Mouse (Mus musculus) frontal cortex, postnatal 25 days (tissue): Measurements from ENCODE around the gene Gm13889.
A peak's percentile ranks its signal among the peaks of the same experiment; 100 is the strongest.

Source experiments
- DNase-seq, 2 experiments: peaks; one replicate each; pipeline ENCODE4 v3.0.0; 2022; ENCODE audit warnings: low spot score in 2 of 2

Gm13889 gene

DNA sequence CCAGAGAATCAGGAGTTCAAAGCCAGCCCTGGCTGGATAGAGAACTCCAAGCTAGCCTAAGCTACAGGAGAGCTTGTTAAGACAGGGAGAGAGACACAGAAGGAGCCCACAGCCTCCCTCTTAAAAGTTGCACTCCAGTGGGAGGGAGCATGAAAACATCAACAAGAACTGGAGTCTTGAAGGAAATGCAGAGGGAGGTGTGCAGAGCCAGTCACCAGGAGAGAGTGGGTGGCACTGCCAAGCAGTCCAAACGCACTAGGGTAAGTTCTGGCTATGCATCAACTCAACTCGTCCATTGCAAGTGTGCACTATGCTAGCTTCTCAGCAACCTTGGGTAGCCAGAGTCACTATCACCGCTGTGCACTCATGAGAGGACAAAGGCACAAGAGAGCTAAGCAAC lies 1.2 kb upstream of the Gm13889 start:
- DNase-seq = no peak

DNA sequence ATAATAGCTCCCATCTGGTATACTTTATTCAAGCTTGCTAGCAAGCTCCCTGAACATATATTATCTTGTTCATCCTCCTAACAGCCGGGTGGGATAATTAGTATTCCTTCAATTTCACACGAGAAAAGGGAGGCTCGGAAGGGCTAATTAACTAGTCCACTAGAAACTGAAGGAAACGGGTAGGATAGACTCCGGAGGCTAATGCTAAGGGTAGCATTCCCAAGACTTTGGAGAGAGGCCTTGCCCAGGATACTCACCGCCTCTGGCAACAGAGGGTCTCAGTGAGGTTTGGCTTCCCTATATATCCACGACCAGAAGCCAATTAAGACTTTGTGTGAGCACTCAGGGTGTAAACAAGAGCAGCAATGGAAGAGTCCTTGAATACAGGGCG lies 779 bp upstream of the Gm13889 start:
- no peak for DNase-seq

DNA sequence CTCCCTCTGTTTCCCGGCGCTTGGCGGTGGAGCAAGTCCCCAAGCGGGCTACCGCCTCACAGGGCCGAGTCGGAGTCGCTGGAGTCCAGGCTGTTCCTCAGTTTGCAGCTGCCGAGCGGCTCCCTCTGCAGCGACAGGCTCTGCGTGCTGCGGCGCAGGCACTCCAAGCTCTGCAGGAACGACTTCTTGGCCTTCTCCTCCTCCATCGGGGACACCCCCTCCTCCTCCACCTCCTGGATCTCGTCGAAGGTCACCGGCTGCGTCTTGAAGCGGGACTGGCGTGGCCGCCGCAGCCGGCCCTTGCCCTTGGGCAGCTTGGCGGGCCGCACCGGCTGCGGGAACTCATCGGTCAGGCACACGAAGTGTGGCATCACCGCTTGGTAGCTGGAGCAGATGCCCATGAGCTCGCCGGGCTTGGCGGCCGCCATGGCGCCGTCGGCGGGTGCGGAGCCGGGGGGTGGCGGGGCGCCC lies 635 bp downstream of the Gm13889 start:
- peak; percentile 40 to 53 for DNase-seq

DNA sequence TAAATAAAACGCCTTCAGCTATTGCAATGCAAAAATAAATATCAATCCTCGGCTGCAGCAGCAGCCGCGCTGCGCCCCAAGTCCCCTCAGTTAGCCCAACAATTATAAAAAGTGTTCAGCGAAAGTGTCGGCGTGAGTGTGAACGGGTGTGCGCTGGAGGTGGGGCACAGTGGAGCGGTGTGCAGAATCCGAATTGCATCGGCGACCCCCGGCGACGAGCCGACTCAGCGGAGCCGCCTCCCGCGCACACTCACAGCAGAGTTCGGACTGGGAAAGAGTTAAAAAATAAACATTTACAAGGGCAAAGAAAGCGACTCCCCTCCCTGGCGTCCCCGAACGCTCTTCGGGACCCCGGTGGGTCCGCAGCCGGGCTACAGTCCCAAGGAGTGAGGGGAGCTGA lies 1.1 kb downstream of the Gm13889 start:
- DNase-seq = no peak

DNA sequence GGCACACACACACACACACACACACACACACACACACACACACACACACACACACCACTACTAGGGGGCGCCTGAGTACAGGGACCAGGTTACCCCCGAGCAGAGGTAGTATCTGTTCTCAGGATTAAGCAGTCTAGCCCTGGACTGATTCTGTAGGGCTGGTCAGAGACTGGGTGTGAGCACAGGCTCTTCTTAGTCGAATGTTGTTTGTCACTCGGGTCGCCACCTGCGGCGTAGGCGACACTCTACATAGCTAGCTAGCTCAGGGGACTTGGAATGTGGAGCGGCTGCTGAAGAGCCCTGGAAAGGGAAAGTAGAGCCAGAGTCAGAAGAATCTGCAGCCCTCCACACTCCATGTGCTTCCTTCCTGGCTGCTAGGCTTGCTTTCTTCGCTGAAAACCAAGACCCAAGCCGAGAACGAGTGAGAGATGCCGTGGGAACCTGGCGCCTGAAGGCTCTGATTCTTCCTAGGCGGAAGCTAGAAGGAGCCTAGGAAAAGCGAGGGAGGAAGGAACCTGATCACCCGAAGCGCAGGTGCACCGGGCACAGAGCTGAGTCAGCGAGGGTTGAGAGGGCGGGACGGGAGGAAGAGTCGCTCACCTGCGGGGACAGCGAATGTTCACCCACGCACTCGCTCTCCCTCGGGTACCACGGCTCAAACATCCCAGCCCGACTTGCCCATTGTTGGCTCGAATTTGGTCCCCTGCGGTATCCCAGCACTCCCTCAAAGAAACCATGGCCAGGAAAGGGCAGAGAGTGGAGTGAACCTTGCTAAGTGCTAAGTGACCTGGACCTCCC lies 2.0 kb downstream of the Gm13889 start:
- no peak for DNase-seq

DNA sequence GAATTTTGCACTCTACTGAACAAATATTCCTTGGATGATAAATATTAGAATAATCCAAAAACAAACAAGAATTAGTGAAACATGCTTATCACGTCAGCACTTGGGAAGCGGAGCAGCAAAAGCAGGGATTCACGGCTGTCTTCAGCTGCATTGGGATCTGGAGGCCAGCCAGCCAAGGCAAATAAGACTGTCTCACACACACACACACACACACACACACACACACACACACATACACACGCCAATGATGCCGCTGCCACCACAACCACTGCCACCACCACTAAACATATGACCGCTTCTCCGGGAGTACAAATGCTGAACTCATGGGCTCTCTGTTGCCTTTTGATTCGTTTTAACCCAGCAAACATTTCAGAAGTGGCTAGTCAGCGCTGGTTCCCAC lies 3.3 kb downstream of the Gm13889 start:
- no peak for DNase-seq

DNA sequence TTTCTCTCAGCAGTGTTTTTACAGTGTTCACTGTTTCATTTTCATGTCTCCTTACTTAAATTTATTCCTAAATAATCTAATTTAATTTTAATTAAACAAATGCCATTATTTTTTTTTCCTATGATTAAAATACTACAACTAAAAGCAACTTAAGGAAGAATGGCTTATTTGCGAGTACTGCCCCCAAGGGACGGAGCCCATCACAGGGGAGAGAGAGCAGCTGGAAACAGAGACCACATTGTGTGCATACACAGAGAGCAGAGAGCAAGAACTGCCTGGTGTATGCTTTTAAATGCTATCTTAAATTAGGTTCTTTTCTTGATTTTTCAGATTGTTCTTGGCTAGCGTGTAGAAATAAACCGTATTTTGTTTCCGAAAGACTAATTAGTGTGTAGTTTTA lies 10.0 kb downstream of the Gm13889 start:
- no peak for DNase-seq

DNA sequence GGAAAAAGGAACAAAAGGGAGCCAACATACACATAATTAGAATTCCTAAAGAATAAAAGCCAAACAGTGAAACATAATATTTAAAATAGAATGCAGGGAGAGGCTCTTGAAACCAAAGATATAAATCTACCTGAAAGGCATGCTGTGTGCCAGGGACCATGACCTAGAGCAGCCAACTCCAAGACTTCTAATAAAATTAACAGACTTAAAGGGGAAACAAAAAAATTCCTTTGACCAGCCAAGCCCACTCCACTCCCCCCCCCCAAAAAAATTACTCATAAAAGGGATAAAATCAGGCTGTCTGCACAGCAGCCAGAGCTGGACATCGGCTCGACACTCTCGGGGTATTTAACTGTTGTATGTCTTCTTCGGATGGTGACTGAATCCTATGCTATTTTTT lies 12.1 kb downstream of the Gm13889 start:
- DNase-seq = no peak

DNA sequence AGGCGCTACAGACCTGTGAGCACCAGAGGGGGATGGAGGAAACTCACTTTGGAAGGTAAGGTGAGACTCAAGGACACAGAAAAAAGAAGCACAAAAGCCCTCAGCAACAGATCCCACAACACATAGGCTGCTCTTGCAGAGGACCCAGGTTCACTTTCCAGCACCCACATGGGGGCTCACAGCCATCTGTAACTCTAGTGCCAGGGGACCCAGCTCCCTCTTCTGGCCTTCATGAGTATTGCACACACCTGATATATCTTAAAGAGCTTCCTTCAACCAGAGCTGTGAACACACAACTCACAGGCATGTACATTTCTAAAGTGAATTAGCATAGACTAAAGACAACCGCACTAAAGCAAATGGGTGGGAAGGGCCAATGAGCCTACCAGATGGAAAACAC lies 12.9 kb downstream of the Gm13889 start:
- DNase-seq = no peak

DNA sequence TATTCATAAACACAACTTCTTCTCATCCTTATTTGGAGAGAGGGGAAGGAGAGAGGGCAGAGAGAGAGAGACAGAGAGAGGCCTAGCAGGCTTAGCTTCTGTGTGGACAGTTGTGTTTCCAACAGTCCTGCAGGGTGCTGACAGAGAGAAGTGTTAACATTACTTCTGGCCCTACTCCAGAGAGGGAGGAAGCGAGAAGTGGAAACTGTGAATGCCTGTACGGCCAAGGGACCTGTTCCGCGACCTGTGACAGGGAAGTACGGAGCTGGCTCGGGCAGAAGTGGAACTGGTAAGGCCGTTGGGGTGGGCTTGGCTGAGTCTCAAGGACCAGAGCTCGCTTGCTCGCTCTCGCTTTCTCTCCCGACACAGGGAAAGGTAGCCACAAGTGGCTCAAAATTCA lies 15.3 kb downstream of the Gm13889 start:
- no peak for DNase-seq

DNA sequence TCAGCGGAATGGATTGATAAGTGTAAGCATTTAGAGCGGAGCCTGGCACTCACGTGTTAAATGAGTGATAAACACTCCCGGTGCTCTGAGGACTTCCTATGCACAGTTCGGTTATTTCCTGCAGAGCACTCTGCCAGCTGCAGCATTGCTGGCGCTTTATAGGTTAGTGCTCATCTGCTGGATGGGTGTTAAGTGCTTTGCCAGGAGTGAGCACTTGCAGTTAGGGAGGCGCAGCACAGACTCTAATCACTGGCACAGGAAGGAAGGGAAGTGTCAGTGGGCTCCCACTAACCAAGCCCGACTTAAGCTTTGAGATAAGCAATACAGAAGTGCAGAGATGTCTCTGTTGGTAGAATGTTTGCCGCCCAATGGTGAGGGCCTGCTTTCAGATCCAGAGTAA lies 18.5 kb downstream of the Gm13889 start:
- no peak for DNase-seq

DNA sequence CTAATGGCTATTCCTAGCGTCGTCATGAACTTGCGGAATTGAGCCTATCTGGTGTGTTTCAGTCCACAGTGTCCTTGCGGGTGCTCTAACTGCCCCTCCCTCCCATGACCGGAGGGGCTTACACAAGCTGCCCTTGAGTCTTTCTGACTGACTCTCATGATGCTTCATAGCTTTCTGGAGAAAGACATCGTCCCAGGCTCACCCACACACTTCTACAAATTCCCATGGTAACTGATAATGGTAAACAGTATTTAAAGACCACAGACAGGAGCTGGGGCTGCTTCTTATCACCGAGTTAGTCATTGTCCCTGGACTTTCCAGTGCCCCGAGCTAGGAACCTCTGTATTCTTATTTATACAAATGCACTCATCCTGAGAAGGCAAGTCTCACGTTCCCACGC lies 28.1 kb downstream of the Gm13889 start:
- DNase-seq = no peak

DNA sequence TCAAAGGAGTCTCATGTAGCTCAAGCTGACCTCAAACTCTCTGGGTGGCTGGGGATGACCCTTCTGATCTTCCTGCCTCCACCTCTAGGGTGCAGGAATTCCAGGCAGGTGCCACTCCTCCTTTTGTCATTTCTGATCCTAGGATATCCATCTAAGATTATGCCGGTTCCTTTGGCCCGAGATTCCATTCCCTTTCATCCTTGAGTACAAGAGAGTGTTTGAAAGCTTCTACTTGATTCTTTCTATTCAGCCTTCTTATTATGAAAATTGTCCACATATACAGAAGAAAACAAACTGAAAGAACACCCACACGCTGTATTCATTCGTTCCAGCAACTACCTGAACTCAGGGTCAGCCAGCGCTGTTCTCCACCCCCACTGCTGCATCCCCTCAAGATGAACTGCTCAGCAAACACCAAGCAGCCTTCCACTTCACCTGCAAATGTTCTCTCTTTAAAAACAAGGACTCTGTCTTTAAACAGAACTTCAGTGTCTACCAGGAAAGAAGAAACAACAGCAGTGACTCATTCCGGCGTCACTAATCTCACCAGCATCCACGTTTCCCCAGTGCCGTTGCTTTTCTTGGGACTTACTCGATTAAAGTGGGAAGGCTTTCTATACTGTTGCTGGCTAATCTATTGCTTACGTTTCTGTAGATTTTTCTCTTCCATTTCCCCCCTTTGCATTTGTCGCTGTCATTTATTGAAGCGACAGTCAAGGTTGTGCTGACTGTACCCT lies 29.1 kb downstream of the Gm13889 start:
- DNase-seq = no peak

DNA sequence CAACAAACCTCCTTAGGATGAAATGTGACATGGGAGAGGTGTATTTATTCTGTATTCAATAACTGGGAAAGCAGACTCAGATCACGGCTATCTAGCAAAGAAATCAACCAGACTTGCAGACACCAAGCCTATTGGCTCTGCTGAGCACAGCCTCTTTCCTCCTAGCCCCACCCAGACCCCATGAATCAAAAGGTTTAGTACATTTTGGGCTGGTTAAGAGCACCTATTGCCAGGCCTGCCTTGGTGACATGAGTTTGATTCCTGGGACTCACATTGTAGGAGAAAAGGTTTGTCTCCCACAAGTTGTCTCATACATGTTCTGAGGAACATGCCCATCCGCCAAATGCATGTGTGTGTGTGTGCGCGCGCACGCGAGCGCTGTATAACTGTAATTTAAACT lies 30.9 kb downstream of the Gm13889 start:
- DNase-seq = no peak

DNA sequence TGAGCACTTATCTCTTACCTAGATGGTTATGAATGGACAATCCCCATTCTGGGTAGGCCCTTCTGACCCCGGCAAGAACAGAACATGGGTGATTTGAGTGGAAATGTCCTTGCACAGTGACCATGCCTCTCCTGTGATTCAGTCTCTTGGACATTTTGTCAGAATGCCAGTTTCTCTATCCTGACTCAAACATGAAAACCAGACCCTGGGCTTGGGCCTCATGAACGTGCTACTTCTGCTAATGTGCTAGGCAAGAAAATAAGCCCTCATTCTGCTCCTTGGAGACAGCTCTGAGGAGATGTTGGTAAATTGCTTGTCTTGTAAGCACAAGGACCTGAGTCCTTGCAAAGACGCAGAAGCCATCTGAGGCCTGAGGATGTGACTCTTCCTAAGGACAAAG lies 37.9 kb downstream of the Gm13889 start:
- no peak for DNase-seq

DNA sequence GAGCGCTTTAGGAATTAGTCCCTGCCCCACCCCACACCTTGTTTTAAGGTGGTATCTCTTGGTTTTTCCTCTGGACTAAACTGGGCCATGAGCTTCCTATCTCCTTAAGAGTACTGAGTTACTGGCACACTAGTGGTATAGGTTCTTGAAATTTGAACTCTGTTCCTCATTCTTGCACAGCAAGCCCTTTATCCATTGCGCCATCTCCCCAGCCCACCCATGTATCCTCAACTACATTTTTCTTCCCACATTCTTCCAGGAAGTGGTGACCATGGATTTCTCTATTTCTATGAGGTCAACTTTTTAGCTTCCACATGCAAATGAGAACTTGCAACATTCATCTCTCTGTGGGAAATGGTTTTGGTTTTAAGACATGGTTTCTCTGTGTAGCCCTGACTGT lies 43.4 kb downstream of the Gm13889 start:
- no peak for DNase-seq

DNA sequence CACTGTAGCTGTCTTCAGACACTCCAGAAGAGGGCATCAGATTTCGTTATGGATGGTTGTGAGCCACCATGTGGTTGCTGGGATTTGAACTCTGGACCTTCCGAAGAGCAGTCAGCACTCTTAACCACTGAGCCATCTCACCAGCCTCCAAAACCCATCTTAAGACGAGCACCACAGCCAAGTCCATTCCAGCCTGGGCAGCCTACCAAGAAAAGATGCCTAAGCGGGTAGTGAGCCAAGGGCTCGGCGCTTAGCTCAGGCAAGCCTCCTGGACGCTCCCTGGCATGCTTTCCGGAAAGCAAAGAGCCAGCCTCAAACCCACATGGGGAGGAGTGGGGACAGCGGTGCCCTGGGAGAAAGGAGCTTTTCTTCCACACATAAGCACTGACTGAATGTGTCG lies 45.1 kb downstream of the Gm13889 start:
- DNase-seq = no peak

DNA sequence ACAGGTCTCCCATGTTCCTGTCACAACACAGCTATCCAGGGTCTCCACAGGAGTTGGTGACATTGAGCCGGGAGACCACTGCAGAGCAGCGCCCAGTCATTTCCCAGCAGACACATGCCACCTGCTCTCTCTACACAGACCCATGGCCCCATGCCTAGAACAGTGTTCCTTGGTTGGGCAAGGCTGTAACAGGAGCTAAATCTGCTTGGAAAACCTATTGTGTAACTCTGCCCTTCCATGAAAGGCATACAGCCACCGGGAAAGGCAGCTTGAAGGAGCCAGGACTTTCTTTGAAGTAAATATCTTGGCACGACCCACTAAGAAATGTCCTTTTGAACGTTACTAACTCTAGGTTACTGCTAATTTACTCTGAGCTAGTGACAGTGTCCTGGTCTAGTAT lies 47.3 kb downstream of the Gm13889 start:
- no peak for DNase-seq

DNA sequence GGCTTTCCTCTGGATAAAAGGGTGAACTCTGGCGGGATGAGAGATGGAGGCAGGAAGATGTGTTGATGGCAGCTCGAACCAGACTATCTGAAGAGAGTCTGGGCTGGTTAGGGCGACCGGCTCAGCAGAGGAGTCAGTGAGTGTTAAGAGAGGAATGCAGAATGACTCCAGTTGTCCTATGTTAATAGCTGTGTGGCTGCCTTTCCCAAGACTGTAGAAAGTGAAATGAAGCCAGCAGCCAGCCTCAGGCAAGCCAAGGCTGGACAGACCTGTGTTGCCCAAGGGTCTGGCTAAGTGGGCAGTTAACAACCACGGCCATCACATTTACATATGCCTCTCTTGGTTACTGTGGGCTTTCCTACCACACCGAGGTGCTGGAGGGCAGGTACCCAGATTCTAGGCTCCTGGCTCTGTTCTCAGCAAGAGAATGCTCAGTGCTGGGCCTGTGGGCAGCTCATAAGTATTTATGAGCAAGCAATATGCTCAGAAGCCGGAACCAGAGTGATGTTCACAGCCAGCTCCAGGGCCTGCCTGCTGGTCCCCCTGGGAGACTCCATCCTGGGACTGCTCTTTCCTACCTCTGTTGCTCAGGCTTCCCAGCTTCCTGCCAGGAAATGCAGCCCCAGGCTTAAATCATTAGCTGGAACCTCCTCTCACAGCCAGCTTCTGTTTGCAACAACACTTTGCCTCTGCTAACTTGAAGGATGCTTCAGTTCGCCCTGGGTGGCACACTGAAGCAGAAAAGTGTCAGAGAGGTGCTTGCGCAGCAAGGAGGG lies 49.3 kb downstream of the Gm13889 start:
- DNase-seq = no peak

DNA sequence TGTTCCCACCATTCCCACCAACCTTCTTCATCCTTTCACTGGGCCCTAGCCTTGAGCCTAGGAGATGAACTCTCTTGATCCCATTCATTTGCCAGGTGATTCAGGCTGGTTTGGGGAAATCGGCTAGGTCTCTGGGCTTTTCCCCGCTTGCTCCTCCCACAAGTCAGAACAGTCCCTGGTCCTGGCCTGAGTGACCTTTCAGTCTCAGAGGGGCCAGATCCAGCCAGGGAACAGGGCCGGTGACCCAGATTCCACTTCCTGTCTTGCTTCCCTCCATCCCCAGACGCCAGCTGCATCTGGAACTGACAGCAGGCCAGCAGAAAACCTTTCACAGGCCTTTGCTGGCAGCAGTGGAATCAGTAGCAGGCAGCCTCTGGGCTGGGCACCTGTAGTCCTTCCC lies 50.7 kb downstream of the Gm13889 start:
- DNase-seq = no peak
